Mouse (Mus musculus) monocyte, adult 5-6 weeks (primary cell): ENCODE data around the gene 4931406C07Rik. TPM values are rescaled to one million over a fixed set of nuclear protein-coding genes. Genes with fewer than 3 reads are reported as not detected.

Source experiments
- ATAC-seq: fragments of 153-309, 156-312 bp; replicated peaks from 2 replicates; pipeline ENCODE4 v1.8.0; 2017; ENCODE audit warnings: mild to moderate bottlenecking; ENCODE audit not compliant: low TSS enrichment, insufficient number of reproducible peaks, severe bottlenecking, poor library complexity, low FRiP score
- total RNA-seq: library from RNA; stranded (forward); fragments of 200-1000, 200-491, 200-594 nt; gene quantifications from 3 replicates; pipeline ENCODE4 v1.2.3, GENCODE M21; 2017

The 4931406C07Rik gene
- total RNA-seq, 1 experiment from 2014 or later, result 7.0 TPM

DNA sequence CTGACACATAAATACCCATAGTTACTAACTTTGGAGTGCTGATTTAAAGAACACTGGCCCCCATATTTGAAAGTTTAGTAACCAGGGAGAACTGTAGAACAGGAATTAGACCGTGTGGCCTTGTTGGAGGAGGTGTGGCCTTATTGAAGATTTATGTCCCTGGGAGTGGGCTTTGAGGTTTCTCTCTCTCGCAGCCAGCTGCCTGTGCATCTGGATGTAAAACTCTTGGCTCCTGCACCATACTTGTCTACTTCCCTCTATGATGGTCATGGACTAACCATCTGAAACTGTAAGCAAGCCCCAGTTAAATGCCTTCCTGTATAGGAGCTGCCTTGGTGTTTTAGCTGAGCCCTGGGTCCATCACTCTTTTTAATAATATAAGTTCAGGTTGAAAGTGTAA is 7.8 kb downstream of the 4931406C07Rik start:
- ATAC-seq, result no peak

DNA sequence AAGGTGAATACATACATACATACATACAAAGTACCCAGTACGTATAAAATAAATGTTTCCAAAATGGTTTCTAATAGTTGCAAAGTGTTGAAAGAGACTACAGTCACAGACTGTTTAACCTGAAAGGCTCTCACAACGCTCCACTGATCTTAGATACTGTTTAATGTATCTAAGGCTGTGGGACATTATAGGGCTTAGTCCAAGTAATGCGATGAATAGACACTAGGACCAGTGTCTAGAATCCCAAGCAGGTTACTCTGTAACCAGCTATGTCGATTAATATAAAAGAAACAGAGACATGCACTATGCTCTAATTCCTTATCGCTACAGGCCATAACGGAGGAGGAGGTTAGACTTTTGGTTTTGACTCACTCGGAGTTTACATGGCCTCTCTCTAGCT is 9.1 kb downstream of the 4931406C07Rik start:
- no peak for ATAC-seq

DNA sequence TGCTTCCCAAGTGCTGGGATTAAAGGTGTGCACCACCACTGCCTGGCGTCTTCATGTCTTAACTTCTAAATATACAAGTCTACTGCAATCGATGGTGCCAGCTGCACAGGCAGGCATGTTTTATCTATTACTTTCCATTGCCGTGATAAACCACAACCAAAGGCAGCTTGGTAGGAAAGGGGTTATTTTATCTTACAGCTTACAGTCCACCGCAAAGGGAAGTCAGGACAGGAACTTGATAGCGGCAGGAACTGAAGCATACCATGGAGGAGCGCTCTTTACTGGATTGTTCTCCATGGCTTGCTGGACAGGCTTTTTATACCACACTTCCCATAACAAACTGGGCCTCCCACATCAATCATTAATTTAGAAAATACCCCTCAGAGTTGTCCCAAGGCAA is 17.0 kb downstream of the 4931406C07Rik start:
- ATAC-seq, result no peak

DNA sequence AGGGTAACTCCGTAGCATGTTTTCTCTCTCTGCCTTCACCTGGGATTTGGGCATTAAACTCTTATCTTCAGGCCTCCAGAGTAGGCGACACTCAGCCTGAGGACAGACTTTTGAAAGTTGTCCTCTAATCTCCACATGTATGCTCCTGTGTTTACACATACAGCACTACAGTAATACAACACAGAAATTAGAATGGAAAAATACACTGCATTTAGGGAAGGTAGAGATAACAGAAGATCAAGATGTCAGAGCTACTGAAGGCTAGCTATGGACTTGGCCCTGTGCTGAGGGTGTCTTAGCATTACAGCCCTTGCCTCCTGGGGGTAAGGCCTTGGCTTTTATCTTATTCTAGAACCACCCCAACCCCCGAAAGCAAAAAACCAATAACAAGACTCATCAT is 17.8 kb downstream of the 4931406C07Rik start:
- ATAC-seq, result no peak

GRCm38 (mm10) chr9:15287846-15288245 is 18.4 kb downstream of the 4931406C07Rik start:
- no peak for ATAC-seq

DNA sequence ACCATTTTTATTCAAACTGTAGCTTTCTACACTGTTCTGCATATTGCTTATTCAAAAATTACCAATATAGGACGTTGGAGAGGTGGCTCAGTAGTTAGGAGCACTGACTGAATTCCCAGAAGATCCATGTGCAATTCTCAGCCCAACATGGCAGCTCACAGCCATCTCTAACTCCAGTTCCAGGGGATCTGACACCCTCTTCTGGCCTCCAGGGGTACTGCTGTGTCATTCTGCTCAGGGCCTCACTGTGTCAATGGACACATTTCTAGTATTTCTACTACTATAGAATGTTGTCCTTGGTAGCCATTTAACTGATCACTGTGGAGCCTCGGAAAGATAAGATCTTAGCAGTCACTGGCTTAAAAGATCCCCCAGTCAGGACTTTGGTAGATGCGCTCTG is 20.8 kb downstream of the 4931406C07Rik start:
- ATAC-seq, result no peak

DNA sequence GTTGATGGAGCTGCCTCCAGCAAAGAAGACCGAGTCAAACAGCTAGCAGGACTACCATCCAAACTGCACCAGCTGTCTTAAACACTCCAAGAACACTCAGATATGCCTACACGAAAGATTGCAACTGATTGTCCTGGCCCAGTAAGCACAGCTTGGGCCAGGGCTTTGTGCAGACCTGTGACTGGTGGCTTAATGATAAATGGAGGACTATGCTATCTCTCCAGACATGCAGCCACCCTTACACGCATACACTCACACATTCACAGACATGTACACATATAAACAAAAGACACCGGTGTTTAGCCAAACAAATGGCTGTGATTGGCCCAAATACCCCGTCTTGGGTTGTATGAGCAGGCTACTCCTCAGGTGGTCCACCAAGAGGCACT is 25.8 kb downstream of the 4931406C07Rik start:
- ATAC-seq, result no peak

- ATAC-seq, result peak; percentile 99
Measured at GRCm38 (mm10) chr9:15279649-15280490, 26.4 kb downstream of the 4931406C07Rik start, which contains the start of gene Med17. Gene Med17, minus strand, starts transcription at chr9:15279931.

DNA sequence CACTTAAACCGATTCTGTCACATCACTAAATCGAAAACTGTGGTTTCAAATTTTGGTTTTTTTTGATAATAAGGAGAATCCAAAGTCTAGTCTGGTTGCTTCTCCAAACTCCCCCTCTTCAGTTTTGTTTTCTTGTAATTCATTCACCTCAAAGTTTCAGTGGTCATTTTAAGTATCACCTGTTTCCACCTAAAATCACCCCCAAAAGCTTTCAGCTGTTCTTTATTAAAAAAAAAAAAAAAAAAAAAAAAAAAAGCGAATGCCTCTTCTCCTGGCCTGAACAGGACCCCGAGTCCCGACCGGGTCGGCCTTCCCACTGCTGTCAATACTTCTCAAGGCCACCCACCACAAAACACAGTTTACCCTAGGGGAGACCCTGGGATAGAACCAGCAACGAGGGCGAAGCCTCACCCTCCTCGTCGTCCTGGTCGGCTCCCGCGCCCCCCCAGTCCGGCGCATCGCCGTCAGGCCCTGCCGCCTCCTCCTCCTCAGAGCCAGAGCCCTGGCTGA is 27.1 kb downstream of the 4931406C07Rik start:
- no peak for ATAC-seq

DNA sequence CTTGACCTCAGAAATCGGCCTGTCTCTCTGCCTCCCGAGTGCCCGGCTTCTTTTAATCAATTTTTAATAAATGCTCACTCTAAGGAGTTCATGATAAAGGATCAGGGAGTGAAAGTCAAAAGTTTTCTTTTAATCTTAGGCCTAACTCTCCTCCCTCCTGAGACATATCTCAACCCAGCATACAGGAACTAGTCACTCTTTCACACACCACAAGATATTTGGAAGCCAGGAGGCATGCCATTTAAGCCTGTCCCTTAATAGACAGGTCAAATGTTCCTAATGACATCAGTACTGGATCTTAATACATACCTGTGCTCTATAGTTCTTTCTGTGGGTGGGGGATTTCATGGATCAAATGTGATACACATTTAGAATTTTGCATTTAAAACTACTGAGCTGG is 27.9 kb downstream of the 4931406C07Rik start:
- ATAC-seq, result no peak

GRCm38 (mm10) chr9:15276855-15277254 is 29.4 kb downstream of the 4931406C07Rik start:
- ATAC-seq, result no peak

DNA sequence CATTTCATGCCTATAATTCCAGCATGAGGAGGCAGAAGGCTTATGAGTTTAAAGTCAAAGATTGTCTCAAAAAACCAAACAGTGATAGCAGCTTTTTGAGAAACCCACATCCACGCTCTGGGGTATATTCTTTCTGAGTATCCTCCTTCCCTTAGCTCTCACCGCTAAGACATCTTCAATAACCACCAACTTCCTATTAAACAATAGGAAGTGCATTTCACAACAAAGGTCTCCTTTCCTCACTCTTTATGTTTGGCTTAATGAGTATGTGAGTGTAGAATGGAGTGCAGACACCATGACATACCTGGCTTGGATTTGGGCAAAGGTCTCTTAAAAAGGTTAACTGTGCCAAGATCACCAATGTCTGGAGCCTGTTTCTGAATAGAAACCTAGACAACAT is 32.3 kb downstream of the 4931406C07Rik start:
- no peak for ATAC-seq

DNA sequence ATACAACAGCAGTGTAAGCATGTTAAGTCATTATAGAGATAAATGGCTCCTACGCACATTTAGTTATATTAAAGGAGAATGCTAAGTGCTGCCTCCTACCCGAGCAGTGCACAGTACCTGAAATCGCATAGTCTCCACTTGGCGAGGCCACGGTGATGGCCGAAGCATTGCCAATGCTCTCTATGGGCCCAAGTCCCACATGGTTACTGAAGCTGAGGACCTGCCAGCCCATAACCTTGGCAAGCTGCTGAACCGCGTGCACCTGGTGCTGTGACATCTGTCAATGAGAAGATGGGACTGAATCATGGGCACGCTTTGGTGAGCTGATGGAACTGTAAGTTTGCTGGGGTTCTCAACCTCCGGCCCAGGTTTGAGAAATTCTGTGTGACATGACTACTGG is 42.8 kb downstream of the 4931406C07Rik start:
- no peak for ATAC-seq

GRCm38 (mm10) chr9:15261980-15262379 is 44.3 kb downstream of the 4931406C07Rik start:
- no peak for ATAC-seq

GRCm38 (mm10) chr9:15256214-15256613 is 50.0 kb downstream of the 4931406C07Rik start:
- ATAC-seq, result no peak

GRCm38 (mm10) chr9:15254501-15254900 is 51.7 kb downstream of the 4931406C07Rik start:
- no peak for ATAC-seq

GRCm38 (mm10) chr9:15252196-15252595 is 54.1 kb downstream of the 4931406C07Rik start:
- no peak for ATAC-seq

- ATAC-seq, result no peak
Measured at GRCm38 (mm10) chr9:15250376-15250775, 55.9 kb downstream of the 4931406C07Rik start.

DNA sequence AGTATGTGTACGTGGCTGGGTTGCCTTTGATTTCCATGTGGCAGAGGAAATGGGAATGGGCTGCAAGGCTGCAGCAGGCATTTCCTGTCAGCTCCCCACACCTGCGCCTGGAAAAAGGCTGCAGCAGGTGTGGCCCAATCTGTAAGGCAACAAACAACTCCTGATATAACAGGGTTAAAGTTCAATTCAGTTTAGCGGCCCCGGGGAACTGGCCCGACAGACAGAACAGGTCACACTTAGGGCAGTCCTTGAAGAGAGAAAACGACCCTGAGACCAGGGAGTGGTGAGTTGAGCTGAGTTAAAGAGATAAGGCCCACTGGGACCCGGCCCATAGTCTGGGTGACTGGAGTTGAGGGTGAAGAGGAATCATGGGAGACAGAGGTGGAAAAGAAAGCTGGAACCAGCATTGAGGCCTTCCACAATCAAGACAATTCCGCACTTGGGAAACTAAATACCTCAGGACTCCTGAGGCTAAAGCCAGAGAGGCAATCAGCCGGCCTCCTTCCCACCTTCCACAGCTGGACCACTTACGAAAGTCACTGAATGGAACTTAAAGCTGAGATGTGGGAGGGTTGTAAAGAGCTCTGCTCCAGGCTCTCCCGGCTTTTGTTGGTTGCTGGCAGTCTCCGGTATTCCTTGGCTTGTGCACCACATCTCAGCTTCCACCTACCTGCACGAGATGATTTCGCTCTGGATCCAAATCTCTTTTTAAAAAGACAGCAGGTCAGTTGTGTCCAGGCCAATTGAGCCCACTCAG is 60.8 kb downstream of the 4931406C07Rik start:
- ATAC-seq, result no peak

DNA sequence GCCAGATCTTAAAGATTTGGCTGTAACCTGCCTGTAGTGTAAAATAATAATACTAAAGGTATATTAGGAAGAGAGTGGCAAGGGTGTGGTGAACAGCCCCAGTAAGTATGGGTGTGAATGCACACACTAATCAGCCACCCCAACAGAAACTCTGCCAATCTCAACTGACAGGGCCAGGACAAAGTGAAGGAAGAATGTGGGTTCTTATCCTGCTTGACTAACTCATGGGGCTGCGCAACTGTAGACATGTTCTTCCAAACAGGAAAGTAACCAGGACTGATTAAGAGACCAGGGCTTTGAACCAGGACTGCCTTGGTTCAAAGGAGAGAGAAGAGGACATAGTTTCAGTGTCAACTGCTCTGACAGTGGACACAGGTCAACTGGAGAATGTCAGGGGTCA is 64.1 kb downstream of the 4931406C07Rik start:
- no peak for ATAC-seq
